Mouse (Mus musculus) limb, embryonic 14.5 days (tissue): ENCODE results near the gene Dnah9. TPM values are rescaled to one million over a fixed set of nuclear protein-coding genes. Genes with fewer than 3 reads are reported as not detected.

Experiments used
- ATAC-seq: fragments of 200-750 bp; cut with Nextera tagmentation; 2 replicates; pipeline ENCODE4 v1.8.0; 2017; ENCODE audit warnings: low read depth, moderate number of reproducible peaks, moderate TSS enrichment; ENCODE audit not compliant: low FRiP score
- DNase-seq: peaks from one replicate; pipeline ENCODE4 v3.0.0-alpha.2; 2015; ENCODE audit warnings: low spot score
- H3K27ac ChIP-seq: fragments of 300-500 bp; sonication (generic); replicated peaks from 2 replicates; pipeline ENCODE4 v1.5.1; 2014; ENCODE audit warnings: low read depth, mild to moderate bottlenecking, low read length, moderate library complexity, mixed read lengths
- H3K27me3 ChIP-seq: fragments of 300-500 bp; sonication (generic); 2 replicates; pipeline ENCODE4 v1.6.1; 2014; ENCODE audit warnings: low read length, mixed read lengths; ENCODE audit not compliant: control insufficient read depth, insufficient read depth
- H3K36me3 ChIP-seq: fragments of 300-500 bp; sonication (generic); 2 replicates; pipeline ENCODE4 v1.6.1; 2014; ENCODE audit warnings: mild to moderate bottlenecking, low read length, moderate library complexity, mixed read lengths; ENCODE audit not compliant: control insufficient read depth, insufficient read depth
- H3K4me1 ChIP-seq: fragments of 300-500 bp; sonication (generic); 2 replicates; pipeline ENCODE4 v1.6.1; 2014; ENCODE audit warnings: antibody characterized with exemption, low read length, mixed read lengths; ENCODE audit not compliant: control insufficient read depth, insufficient read depth
- H3K4me2 ChIP-seq: fragments of 300-500 bp; sonication (generic); replicated peaks from 2 replicates; pipeline ENCODE4 v1.6.1; 2014; ENCODE audit warnings: low read depth, mild to moderate bottlenecking, low read length, moderate library complexity; ENCODE audit not compliant: severe bottlenecking
- H3K4me3 ChIP-seq: fragments of 300-500 bp; sonication (generic); replicated peaks from 2 replicates; pipeline ENCODE4 v1.5.1; 2014; ENCODE audit warnings: low read length
- H3K9ac ChIP-seq: fragments of 300-500 bp; sonication (generic); 2 replicates; pipeline ENCODE4 v1.6.1; 2014; ENCODE audit warnings: mild to moderate bottlenecking, low read depth, low read length, moderate library complexity; ENCODE audit not compliant: severe bottlenecking
- H3K9me3 ChIP-seq: fragments of 300-500 bp; sonication (generic); 2 replicates; pipeline ENCODE4 v1.6.1; 2016; ENCODE audit warnings: low read length; ENCODE audit not compliant: control insufficient read depth
- POLR2A ChIP-seq: fragments of 200-500 bp; IDR thresholded peaks from 2 replicates; pipeline ENCODE4 v1.8.0; 2012; ENCODE audit warnings: inconsistent platforms, mild to moderate bottlenecking, moderate library complexity, borderline replicate concordance; ENCODE audit not compliant: insufficient read depth, insufficient read length; ENCODE audit errors: extremely low read depth
- WGBS: fragments of 180-500 bp; shearing (Covaris S2); extraction: QIAGEN DNeasy Blood & Tissue Kit; methylation state at CpG from one replicate; pipeline ENCODE4 v1.1.7; 2014; 5-methylcytosine and 5-hydroxymethylcytosine counted together
- polyA plus RNA-seq, 2 experiments: library from polyadenylated mRNA; depleted of rRNA in 1 of 2; stranded (reverse) in 1 of 2; unstranded in 1 of 2; fragments of >200 nt; fragmentation: Nextera tagmentation in 1 of 2; extraction: Ambion mirVana in 1 of 2; gene quantifications; 2 replicates each; pipeline versions ENCODE4 v1.2.1 to v1.2.3; 2012 to 2014

The Dnah9 gene
- polyA plus RNA-seq, 2 experiments = 0.17 to 0.36 TPM

GRCm38 (mm10) chr11:65881465-65881864 is 286.9 kb downstream of the Dnah9 start:
- no peak overlapping the region for H3K27ac ChIP-seq
- no peak for TF ChIP-seq POLR2A
- 89% methylated on average over 2 of the region's 2 CpGs for WGBS
- H3K9ac ChIP-seq = no peak overlapping the region
- ATAC-seq (no peak), DNase-seq (no peak)
- no peaks in the 10 kb centered on the region for H3K9me3 ChIP-seq
- no peaks in the 10 kb centered on the region for H3K36me3 ChIP-seq
- no peaks in the 10 kb centered on the region for H3K27me3 ChIP-seq
- no peak overlapping the region for H3K4me2 ChIP-seq
- H3K4me1 ChIP-seq = no peaks in the 10 kb centered on the region
- no peak overlapping the region for H3K4me3 ChIP-seq

GRCm38 (mm10) chr11:65877146-65877775 is 291.1 kb downstream of the Dnah9 start:
- H3K4me3 ChIP-seq = no peak overlapping the region
- no peak for TF ChIP-seq POLR2A
- 22% methylated on average over 1 of the region's 1 CpGs for WGBS

GRCm38 (mm10) chr11:65861476-65861875 is 306.9 kb downstream of the Dnah9 start:
- WGBS = 41% methylated on average over 4 of the region's 4 CpGs
- H3K27ac ChIP-seq = no peak overlapping the region
- H3K4me2 ChIP-seq = no peak overlapping the region
- no peak overlapping the region for H3K9ac ChIP-seq
- H3K4me3 ChIP-seq = no peak overlapping the region
- DNase-seq = no peak
- no peak for ATAC-seq
- no peak for TF ChIP-seq POLR2A
- no peaks in the 10 kb centered on the region for H3K4me1 ChIP-seq
- no peaks in the 10 kb centered on the region for H3K36me3 ChIP-seq
- H3K27me3 ChIP-seq = no peaks in the 10 kb centered on the region
- H3K9me3 ChIP-seq = no peaks in the 10 kb centered on the region

More at GRCm38 (mm10) chr11:65877146-65877775, 291.1 kb downstream of the Dnah9 start:
- Histone ChIP-seq H3K9me3 (no peaks in the 10 kb centered on the region), H3K27ac (no peak overlapping the region), H3K9ac (no peak overlapping the region), H3K4me1 (no peaks in the 10 kb centered on the region), H3K36me3 (no peaks in the 10 kb centered on the region), H3K4me2 (no peak overlapping the region), H3K27me3 (no peaks in the 10 kb centered on the region)
- ATAC-seq (no peak), DNase-seq (no peak)

GRCm38 (mm10) chr11:65852066-65852465 is 316.3 kb downstream of the Dnah9 start:
- Histone ChIP-seq H3K27me3 (no peaks in the 10 kb centered on the region), H3K9me3 (no peaks in the 10 kb centered on the region), H3K36me3 (no peaks in the 10 kb centered on the region), H3K4me2 (no peak overlapping the region), H3K27ac (no peak overlapping the region), H3K4me3 (no peak overlapping the region), H3K9ac (no peak overlapping the region), H3K4me1 (no peaks in the 10 kb centered on the region)
- TF ChIP-seq POLR2A = no peak
- DNase-seq (no peak), ATAC-seq (no peak)
- WGBS = 18% methylated on average over 1 of the region's 1 CpGs

GRCm38 (mm10) chr11:65846446-65846845 is 321.9 kb downstream of the Dnah9 start:
- Histone ChIP-seq H3K27ac (no peak overlapping the region), H3K9ac (no peak overlapping the region), H3K4me1 (no peaks in the 10 kb centered on the region), H3K27me3 (no peaks in the 10 kb centered on the region), H3K36me3 (no peaks in the 10 kb centered on the region), H3K4me3 (no peak overlapping the region), H3K9me3 (no peaks in the 10 kb centered on the region), H3K4me2 (no peak overlapping the region)
- TF ChIP-seq POLR2A = no peak
- DNase-seq (no peak), ATAC-seq (no peak)
- WGBS = 54% methylated on average over 5 of the region's 5 CpGs

- 60% methylated on average over 8 of the region's 8 CpGs for WGBS
- Histone ChIP-seq H3K4me3 (no peak overlapping the region), H3K27me3 (no peaks in the 10 kb centered on the region), H3K9me3 (no peaks in the 10 kb centered on the region), H3K27ac (no peak overlapping the region), H3K9ac (no peak overlapping the region), H3K4me2 (no peak overlapping the region), H3K4me1 (no peaks in the 10 kb centered on the region), H3K36me3 (no peaks in the 10 kb centered on the region)
- no peak for TF ChIP-seq POLR2A
- no peak for ATAC-seq
- DNase-seq = no peak
Measured at GRCm38 (mm10) chr11:65838999-65839398, 329.4 kb downstream of the Dnah9 start.
